Mouse (Mus musculus) lung, embryonic 16.5 days (tissue): ENCODE results near the gene Fanca. TPM values are rescaled to one million over a fixed set of nuclear protein-coding genes. Genes with fewer than 3 reads are reported as not detected.

Experiments used
- polyA plus RNA-seq: library from polyadenylated mRNA; unstranded; fragments of >200 nt; fragmentation: Nextera tagmentation; extraction: Ambion mirVana; gene quantifications from 2 replicates; pipeline ENCODE4 v1.2.1, GENCODE M21; 2015

Gene Fanca
- polyA plus RNA-seq, 1 experiment from 2014 or later, result 29.4 TPM

Other genes with a start within 250 kb of the Fanca start
- 1,316 and 1,484 TPM in 2 replicates for gene Rpl13, start 216.2 kb downstream of the Fanca start, polyA plus RNA-seq
- 0.73 and 0.83 TPM in 2 replicates for gene Cpne7, start 201.2 kb downstream of the Fanca start, polyA plus RNA-seq
- gene Sult5a1, start 160.3 kb downstream of the Fanca start, polyA plus RNA-seq, result 21.2 and 24.7 TPM in 2 replicates
- gene Dpep1, start 132.3 kb downstream of the Fanca start, polyA plus RNA-seq, result 15.4 and 20.9 TPM in 2 replicates
- gene Chmp1a, start 105.8 kb downstream of the Fanca start, polyA plus RNA-seq, result 138 and 147 TPM in 2 replicates
- gene Spata33, start 105.7 kb downstream of the Fanca start, polyA plus RNA-seq, result 6.7 and 7.1 TPM in 2 replicates
- gene Cdk10, start 93.7 kb downstream of the Fanca start, polyA plus RNA-seq, result 30.0 and 30.1 TPM in 2 replicates
- gene Spata2l, start 82.3 kb downstream of the Fanca start, polyA plus RNA-seq, result 5.7 and 5.8 TPM in 2 replicates
- gene Zfp276, start 64.4 kb downstream of the Fanca start, polyA plus RNA-seq, result 22.0 and 23.1 TPM in 2 replicates
- gene Vps9d1, start 64.2 kb downstream of the Fanca start, polyA plus RNA-seq, result 23.2 and 23.5 TPM in 2 replicates
- gene Spire2, start 14.1 kb upstream of the Fanca start, polyA plus RNA-seq, result 0.96 and 1.2 TPM in 2 replicates
- gene Tcf25, start 55.2 kb upstream of the Fanca start, polyA plus RNA-seq, result 149 TPM in 2 replicates
- gene Mc1r, start 88.5 kb upstream of the Fanca start, polyA plus RNA-seq, result not detected in 2 replicates
- 5.8 and 11.0 TPM in 2 replicates for gene Tubb3, start 92.8 kb upstream of the Fanca start, polyA plus RNA-seq
- gene Def8, start 105.0 kb upstream of the Fanca start, polyA plus RNA-seq, result 26.3 and 28.0 TPM in 2 replicates
- 48.3 and 53.6 TPM in 2 replicates for gene Afg3l1, start 159.3 kb upstream of the Fanca start, polyA plus RNA-seq
- 1.5 and 1.9 TPM in 2 replicates for gene Dbndd1, start 196.9 kb upstream of the Fanca start, polyA plus RNA-seq
- 28.3 and 28.9 TPM in 2 replicates for gene Gas8, start 200.3 kb upstream of the Fanca start, polyA plus RNA-seq